Mouse (Mus musculus) ES-Bruce4 (cell line): ENCODE results near the gene 1700012A03Rik.

Experiments
- CTCF ChIP-seq: IDR thresholded peaks from one replicate; pipeline ENCODE4 v1.8.1; 2011; ENCODE audit warnings: low read depth, low read length
- EP300 ChIP-seq: IDR thresholded peaks from 2 replicates; pipeline ENCODE4 v1.6.1; 2011; ENCODE audit warnings: low read depth, low read length; ENCODE audit not compliant: insufficient read depth
- POLR2A ChIP-seq: IDR thresholded peaks from one replicate; pipeline ENCODE4 v1.8.1; 2011; ENCODE audit warnings: low read length; ENCODE audit not compliant: insufficient read depth

DNA sequence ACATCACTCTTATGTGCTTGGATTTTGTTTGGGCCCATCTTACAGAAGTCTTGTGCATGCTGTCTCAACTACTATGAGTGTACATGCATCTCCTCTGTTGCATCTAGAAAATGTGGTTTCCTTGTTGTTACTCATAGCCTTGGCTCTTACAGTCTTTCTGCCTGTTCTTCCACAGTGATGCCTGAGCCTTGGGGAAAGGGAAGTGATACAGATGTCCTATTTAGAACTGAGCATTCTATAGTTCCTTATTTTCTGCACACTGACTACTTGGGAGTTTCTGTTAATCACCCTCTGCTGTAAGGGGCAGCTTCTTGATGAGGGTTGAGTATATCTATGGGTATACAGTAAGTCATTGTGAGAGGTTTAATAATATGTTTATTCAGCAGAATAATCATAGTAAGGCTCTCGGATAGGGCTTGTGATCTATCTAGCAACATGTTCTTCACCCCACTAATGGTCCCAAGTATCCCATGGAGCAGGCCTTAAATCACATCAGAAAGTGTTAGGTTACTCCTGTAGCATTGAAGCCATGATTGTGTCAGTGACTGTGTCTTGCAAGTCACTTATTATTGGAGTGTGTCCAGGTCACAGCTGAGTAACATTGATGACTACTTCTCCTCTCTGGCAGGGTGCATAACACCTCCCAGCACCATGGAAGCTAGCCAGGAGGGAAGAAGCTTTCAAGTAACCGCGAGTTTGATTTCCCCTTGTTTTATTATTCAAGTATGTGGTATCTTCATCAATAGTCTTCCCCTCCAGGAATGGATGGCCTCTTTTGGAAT, 21.6 kb upstream of the 1700012A03Rik start:
- TF ChIP-seq POLR2A (no peak), CTCF (no peak), EP300 (no peak)
